Mouse (Mus musculus): ENCODE results near the gene Gtf2a2.

GRCm38 (mm10) chr9:69992841-69993277 lies 19.5 kb upstream of the Gtf2a2 start:
- TF ChIP-seq CTCF (IDR thresholded peaks at IDR 0.05; ENCODE audit: low read depth, low read length) (no peak), POLR2A (IDR thresholded peaks at IDR 0.05; ENCODE audit: borderline replicate concordance, low read depth, low read length) (no peak)
